In the genomic region with DNA sequence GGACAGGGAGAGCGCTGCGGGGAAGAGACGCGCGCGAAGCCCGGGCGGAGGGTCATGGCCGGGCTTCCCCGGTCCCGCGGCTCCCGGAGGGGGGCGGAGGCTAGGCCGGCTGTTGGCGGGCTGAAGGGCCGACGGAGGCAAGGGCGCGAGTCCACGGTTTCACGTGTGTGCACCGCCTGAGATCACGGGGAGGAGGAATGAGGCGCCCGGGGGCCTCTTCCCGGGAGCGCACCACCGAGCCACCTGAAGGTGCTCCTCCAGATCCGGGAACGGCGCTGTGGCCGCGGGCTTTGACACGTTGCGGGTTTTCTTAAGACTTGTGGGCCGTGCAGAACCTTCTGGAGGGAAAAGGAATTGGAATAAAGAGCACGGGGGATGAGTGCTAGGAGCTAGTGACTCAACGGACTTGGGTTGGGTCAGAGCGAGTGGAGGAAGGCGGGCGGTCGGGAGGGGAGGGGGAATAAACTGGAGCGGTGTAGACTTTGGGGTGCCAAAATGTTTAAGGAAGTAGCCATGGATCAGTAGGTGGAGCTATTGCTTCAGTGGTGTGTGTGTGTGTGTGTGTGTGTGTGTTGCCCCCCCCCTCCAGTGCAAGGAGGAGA, we compare ENCODE assay signal across 7 mouse cellular contexts. TPM values are rescaled to one million over a fixed set of nuclear protein-coding genes. Genes with fewer than 3 reads are reported as not detected.
DNase-seq lines count a peak whose midpoint lies in the region; ATAC-seq lines count a peak whose summit lies in the region.

No protein-coding gene starts in this region.

- H3K9me3 ChIP-seq in embryonic facial prominence, embryonic 11.5 days (replicated peaks; ENCODE audit: control insufficient read depth, low read length): no peaks in the 10 kb centered on the region
- H3K9me3 ChIP-seq in limb, embryonic 13.5 days: no peaks in the 10 kb centered on the region
- H3K9me3 ChIP-seq in midbrain, embryonic 16.5 days (replicated peaks; ENCODE audit: control insufficient read depth, low read length, poor library complexity, severe bottlenecking): no peaks in the 10 kb centered on the region

- under 1% methylated on average over 44 of the region's 44 CpGs for WGBS in embryonic facial prominence, embryonic 11.5 days
- under 1% methylated on average over 44 of the region's 44 CpGs for WGBS in limb, embryonic 13.5 days
- under 1% methylated on average over 40 of the region's 44 CpGs for WGBS in midbrain, embryonic 16.5 days

- peak; percentile 74 for DNase-seq in adrenal gland, postnatal 25 days
- DNase-seq in embryonic facial prominence, embryonic 11.5 days (ENCODE audit: low spot score): peak; percentile 74
- peak; percentile 99 for DNase-seq in heart, adult 11 months
- peak; percentile 79 for DNase-seq in kidney, adult 18-20 months
- DNase-seq in spleen, postnatal 10 days (ENCODE audit: low spot score in 2 of 2): peak; percentile 71 to 75

- H3K27ac ChIP-seq in embryonic facial prominence, embryonic 11.5 days (replicated peaks; ENCODE audit: low read depth, low read length): peak overlapping the region; percentile 76
- H3K27ac ChIP-seq in limb, embryonic 13.5 days: peak overlapping the region; percentile 97
- peak overlapping the region; percentile 98 for H3K27ac ChIP-seq in midbrain, embryonic 16.5 days (ENCODE audit: low read length)

- H3K36me3 ChIP-seq in embryonic facial prominence, embryonic 11.5 days (replicated peaks; ENCODE audit: control insufficient read depth, insufficient read depth, low read depth, low read length): no peaks in the 10 kb centered on the region
- no peaks in the 10 kb centered on the region for H3K36me3 ChIP-seq in limb, embryonic 13.5 days
- H3K36me3 ChIP-seq in midbrain, embryonic 16.5 days (ENCODE audit: control insufficient read depth, insufficient read depth, low read length): no peaks in the 10 kb centered on the region

- ATAC-seq in embryonic facial prominence, embryonic 11.5 days (replicated peaks; ENCODE audit: insufficient number of reproducible peaks, low FRiP score, low TSS enrichment, low read depth): peak; percentile 73
- ATAC-seq in limb, embryonic 13.5 days (ENCODE audit: low FRiP score, low read depth): peak; percentile 64
- ATAC-seq in midbrain, embryonic 16.5 days: peak; percentile 33

- peak overlapping the region; percentile 88 for H3K9ac ChIP-seq in embryonic facial prominence, embryonic 11.5 days (replicated peaks; ENCODE audit: low read length)
- peak overlapping the region; percentile 95 for H3K9ac ChIP-seq in limb, embryonic 13.5 days
- peak overlapping the region; percentile 92 for H3K9ac ChIP-seq in midbrain, embryonic 16.5 days (ENCODE audit: low read depth, low read length)

- peak overlapping the region; percentile 96 for H3K4me3 ChIP-seq in embryonic facial prominence, embryonic 11.5 days (ENCODE audit: low read depth, low read length)
- H3K4me3 ChIP-seq in limb, embryonic 13.5 days: peak overlapping the region; percentile 98
- H3K4me3 ChIP-seq in midbrain, embryonic 16.5 days (ENCODE audit: low read depth, low read length): peak overlapping the region; percentile 99

- H3K4me1 ChIP-seq in embryonic facial prominence, embryonic 11.5 days (ENCODE audit: control insufficient read depth, insufficient read depth, low read length): no peaks in the 10 kb centered on the region
- H3K4me1 ChIP-seq in limb, embryonic 13.5 days: peaks cover 20% of the 10 kb centered on the region
- peaks cover 23% of the 10 kb centered on the region for H3K4me1 ChIP-seq in midbrain, embryonic 16.5 days (ENCODE audit: control insufficient read depth, insufficient read depth, low read length)

- H3K27me3 ChIP-seq in embryonic facial prominence, embryonic 11.5 days (ENCODE audit: control insufficient read depth, insufficient read depth, low read length): no peaks in the 10 kb centered on the region
- no peaks in the 10 kb centered on the region for H3K27me3 ChIP-seq in limb, embryonic 13.5 days
- H3K27me3 ChIP-seq in midbrain, embryonic 16.5 days (ENCODE audit: control insufficient read depth, insufficient read depth, low read depth, low read length): no peaks in the 10 kb centered on the region

- peak overlapping the region; percentile 48 for H3K4me2 ChIP-seq in embryonic facial prominence, embryonic 11.5 days (ENCODE audit: low read depth, low read length)
- peak overlapping the region; percentile 62 for H3K4me2 ChIP-seq in limb, embryonic 13.5 days (replicated peaks)
- peak overlapping the region; percentile 68 for H3K4me2 ChIP-seq in midbrain, embryonic 16.5 days (ENCODE audit: low read length)

RNA-seq across cellular contexts. Expression of a gene that starts 0.7 kb away (rescaled TPM):
- 79.9 and 101 TPM in 2 replicates for total RNA-seq in adrenal gland, postnatal 25 days (2021)
- polyA plus RNA-seq in embryonic facial prominence, embryonic 11.5 days (2014; fragmentation: Nextera tagmentation; extraction: Ambion mirVana): 92.4 and 97.7 TPM in 2 replicates
- 116 and 122 TPM in 2 replicates for polyA plus RNA-seq in limb, embryonic 13.5 days (2015; fragmentation: Nextera tagmentation; extraction: Ambion mirVana)
- polyA plus RNA-seq in midbrain, embryonic 16.5 days (2015; fragmentation: Nextera tagmentation; extraction: Ambion mirVana): 59.8 and 67.9 TPM in 2 replicates

RNA-seq across cellular contexts. Expression of a gene that starts 0.8 kb away (rescaled TPM):
- 149 and 153 TPM in 2 replicates for total RNA-seq in adrenal gland, postnatal 25 days (2021)
- polyA plus RNA-seq in embryonic facial prominence, embryonic 11.5 days (2014; fragmentation: Nextera tagmentation; extraction: Ambion mirVana): 61.9 and 66.0 TPM in 2 replicates
- polyA plus RNA-seq in limb, embryonic 13.5 days (2015; fragmentation: Nextera tagmentation; extraction: Ambion mirVana): 44.2 and 46.2 TPM in 2 replicates
- 144 and 172 TPM in 2 replicates for polyA plus RNA-seq in midbrain, embryonic 16.5 days (2015; fragmentation: Nextera tagmentation; extraction: Ambion mirVana)

RNA-seq across cellular contexts. Expression of a gene that starts 32.8 kb away (rescaled TPM):
- 29.2 and 32.3 TPM in 2 replicates for total RNA-seq in adrenal gland, postnatal 25 days (2021)
- polyA plus RNA-seq in embryonic facial prominence, embryonic 11.5 days (2014; fragmentation: Nextera tagmentation; extraction: Ambion mirVana): 4.4 and 4.6 TPM in 2 replicates
- polyA plus RNA-seq in limb, embryonic 13.5 days (2015; fragmentation: Nextera tagmentation; extraction: Ambion mirVana): 2.8 and 3.0 TPM in 2 replicates
- polyA plus RNA-seq in midbrain, embryonic 16.5 days (2015; fragmentation: Nextera tagmentation; extraction: Ambion mirVana): 2.0 and 2.5 TPM in 2 replicates

Comparison
In these comparisons a context has a peak if more than half of its experiments do, and no peak if none do; other contexts are left out.
1. Peak in every context shown above with its lines: DNase-seq, ATAC-seq, H3K4me3 ChIP-seq and H3K27ac ChIP-seq.